Mouse (Mus musculus) intestine, postnatal 0 days (tissue): ENCODE measurements around the gene Prkch. TPM values are rescaled to one million over a fixed set of nuclear protein-coding genes. Genes with fewer than 3 reads are reported as not detected.

Experiments
- ATAC-seq: fragments of 200-750 bp; cut with Nextera tagmentation; 2 replicates; pipeline ENCODE4 v1.8.0; 2017; ENCODE audit warnings: mild to moderate bottlenecking, moderate TSS enrichment, moderate library complexity
- H3K27ac ChIP-seq: fragments of 300-500 bp; sonication (generic); 2 replicates; pipeline ENCODE4 v1.5.1; 2014; ENCODE audit warnings: mild to moderate bottlenecking, low read depth, low read length, moderate library complexity
- H3K27me3 ChIP-seq: fragments of 300-500 bp; sonication (generic); replicated peaks from 2 replicates; pipeline ENCODE4 v1.6.1; 2014; ENCODE audit warnings: low read length, mixed read lengths; ENCODE audit not compliant: control insufficient read depth, insufficient read depth
- H3K36me3 ChIP-seq: fragments of 300-500 bp; sonication (generic); 2 replicates; pipeline ENCODE4 v1.6.1; 2014; ENCODE audit warnings: mild to moderate bottlenecking, moderate library complexity; ENCODE audit not compliant: control insufficient read depth, insufficient read depth
- H3K4me1 ChIP-seq: fragments of 300-500 bp; sonication (generic); replicated peaks from 2 replicates; pipeline ENCODE4 v1.6.1; 2014; ENCODE audit warnings: antibody characterized with exemption, low read length, mixed read lengths; ENCODE audit not compliant: control insufficient read depth, insufficient read depth
- H3K4me2 ChIP-seq: fragments of 300-500 bp; sonication (generic); replicated peaks from 2 replicates; pipeline ENCODE4 v1.6.1; 2014; ENCODE audit warnings: low read depth, mild to moderate bottlenecking, moderate library complexity
- H3K4me3 ChIP-seq: fragments of 300-500 bp; sonication (generic); 2 replicates; pipeline ENCODE4 v1.5.1; 2014; ENCODE audit warnings: low read depth, low read length
- H3K9ac ChIP-seq: fragments of 300-500 bp; sonication (generic); 2 replicates; pipeline ENCODE4 v1.6.1; 2014; ENCODE audit warnings: mild to moderate bottlenecking, low read depth, low read length
- H3K9me3 ChIP-seq: fragments of 300-500 bp; sonication (generic); 2 replicates; pipeline ENCODE4 v1.6.1; 2016; ENCODE audit warnings: mixed run types; ENCODE audit not compliant: control insufficient read depth
- CTCF ChIP-seq: sonication (generic); IDR thresholded peaks from 2 replicates; pipeline ENCODE4 v1.5.1; 2016; ENCODE audit warnings: low read depth, mild to moderate bottlenecking, control low read depth, antibody characterized with exemption, moderate library complexity
- WGBS: fragments of 180-500 bp; shearing (Covaris S2); extraction: QIAGEN DNeasy Blood & Tissue Kit; methylation state at CpG from one replicate; pipeline ENCODE4 v1.1.7; 2014; 5-methylcytosine and 5-hydroxymethylcytosine counted together
- polyA plus RNA-seq: library from polyadenylated mRNA; unstranded; fragments of >200 nt; fragmentation: Nextera tagmentation; extraction: Ambion mirVana; gene quantifications from 2 replicates; pipeline ENCODE4 v1.2.1, GENCODE M21; 2015

Prkch gene
- polyA plus RNA-seq, 1 experiment from 2014 or later: 3.7 TPM

DNA sequence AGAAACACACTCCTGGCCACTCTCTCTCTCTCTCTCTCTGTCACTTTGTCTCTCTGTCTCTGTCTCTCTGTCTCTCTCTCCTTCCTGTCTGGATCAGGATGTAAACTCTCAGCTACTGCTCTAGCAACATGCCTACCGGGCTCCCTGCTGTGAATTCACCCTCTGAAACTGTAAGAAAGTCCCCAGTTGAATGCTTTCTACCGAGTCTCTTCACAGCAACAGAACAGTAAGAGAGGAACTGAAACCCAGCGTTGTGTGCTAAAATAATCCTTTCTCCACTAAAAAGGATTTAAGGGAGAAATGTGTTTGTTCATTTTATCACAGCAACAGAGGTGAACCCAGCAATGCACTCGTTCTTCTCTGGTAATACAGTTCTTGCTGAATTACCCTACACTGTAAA is 138.5 kb downstream of the Prkch start:
- H3K9ac ChIP-seq: no peak overlapping the region
- no peaks in the 10 kb centered on the region for H3K4me1 ChIP-seq
- no peaks in the 10 kb centered on the region for H3K36me3 ChIP-seq
- H3K27ac ChIP-seq: no peak overlapping the region
- H3K4me3 ChIP-seq: no peak overlapping the region
- no peak for ATAC-seq
- H3K27me3 ChIP-seq: no peaks in the 10 kb centered on the region
- WGBS: 57% methylated on average over 4 of the region's 4 CpGs
- H3K9me3 ChIP-seq: no peaks in the 10 kb centered on the region
- H3K4me2 ChIP-seq: no peak overlapping the region
- TF ChIP-seq CTCF: no peak

DNA sequence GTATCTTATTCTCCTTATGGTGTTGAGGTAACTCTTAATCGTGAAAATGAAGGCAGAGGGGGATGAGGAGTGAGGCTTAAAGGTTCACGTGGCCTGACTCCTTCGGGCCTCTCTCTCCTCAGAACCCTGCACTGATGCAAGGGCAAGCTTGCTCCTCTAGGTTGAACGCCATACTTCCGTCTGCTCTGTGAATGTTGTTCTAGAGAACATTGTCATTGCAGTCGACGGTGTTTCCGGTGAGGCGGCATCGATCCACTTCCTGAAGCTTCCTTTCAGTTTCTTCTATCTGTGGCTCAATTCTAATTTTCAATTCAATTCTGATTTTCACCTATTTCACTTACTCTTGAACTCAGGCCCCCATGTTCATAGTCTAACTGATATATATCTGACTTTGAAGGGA is 139.3 kb downstream of the Prkch start:
- TF ChIP-seq CTCF: no peak
- no peak for ATAC-seq
- no peaks in the 10 kb centered on the region for H3K9me3 ChIP-seq
- no peak overlapping the region for H3K4me2 ChIP-seq
- no peaks in the 10 kb centered on the region for H3K36me3 ChIP-seq
- no peak overlapping the region for H3K27ac ChIP-seq
- H3K9ac ChIP-seq: no peak overlapping the region
- no peaks in the 10 kb centered on the region for H3K4me1 ChIP-seq
- H3K27me3 ChIP-seq: no peaks in the 10 kb centered on the region
- H3K4me3 ChIP-seq: no peak overlapping the region
- 95% methylated on average over 10 of the region's 10 CpGs for WGBS

DNA sequence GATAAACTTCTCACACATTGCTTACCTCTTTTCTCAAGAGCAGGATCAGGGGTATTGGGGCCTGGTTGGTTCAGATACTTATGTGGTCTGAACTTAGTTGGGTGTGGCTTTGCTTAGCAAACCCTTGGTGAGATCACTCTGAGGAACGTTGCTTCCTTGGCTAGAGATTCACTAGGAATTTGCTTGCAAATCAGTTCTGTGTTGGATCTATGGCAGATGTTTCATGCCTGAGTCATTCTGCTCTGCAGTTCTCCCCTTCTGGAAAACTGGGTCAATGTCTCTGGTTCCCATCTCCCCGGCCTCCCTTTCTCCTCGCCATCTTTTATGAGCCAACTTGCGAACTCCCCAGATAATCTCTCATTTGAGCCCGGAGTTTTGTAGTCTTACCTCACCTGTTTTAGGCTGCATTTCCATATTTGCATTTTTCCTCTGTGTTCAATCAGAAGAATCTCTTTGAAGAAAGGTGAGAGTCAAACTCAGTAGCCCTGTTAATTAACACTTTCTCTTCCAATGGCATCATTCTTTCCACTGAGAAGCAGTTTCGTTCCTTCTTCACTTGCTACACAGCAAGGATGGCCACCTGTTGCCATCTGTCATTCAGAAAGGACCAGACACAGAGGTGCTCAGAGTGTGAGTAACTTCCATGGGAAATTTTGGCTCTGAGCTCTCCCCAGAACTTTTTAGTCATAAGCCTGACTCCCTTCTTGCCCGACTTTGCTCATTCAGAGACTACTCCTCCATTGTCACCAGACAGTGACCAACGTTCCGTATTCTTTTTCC is 141.4 kb downstream of the Prkch start:
- ATAC-seq: no peak
- no peak overlapping the region for H3K9ac ChIP-seq
- H3K36me3 ChIP-seq: no peaks in the 10 kb centered on the region

DNA sequence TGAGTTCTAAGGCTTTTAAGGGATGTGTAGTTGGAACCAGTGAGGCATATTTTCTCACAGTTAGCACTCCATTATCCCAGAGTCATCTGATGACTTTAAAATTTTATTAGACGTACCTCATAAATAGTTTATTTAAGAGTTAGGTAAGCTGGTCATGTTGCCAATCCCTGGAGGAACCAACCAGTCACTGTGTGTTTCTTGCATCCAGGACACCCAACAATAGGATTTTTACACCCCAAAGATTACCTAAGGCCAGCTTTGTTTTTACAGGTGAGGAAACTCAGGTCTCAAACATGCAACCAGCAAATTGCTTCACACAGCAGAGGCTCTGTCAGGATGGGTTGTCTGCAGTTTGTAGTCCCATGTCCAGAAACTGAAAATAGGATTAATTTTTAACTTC is 142.4 kb downstream of the Prkch start:
- WGBS: 83% methylated on average over 1 of the region's 1 CpGs
- no peak for TF ChIP-seq CTCF
- Histone ChIP-seq H3K4me2 (no peak overlapping the region), H3K36me3 (no peaks in the 10 kb centered on the region), H3K4me1 (no peaks in the 10 kb centered on the region), H3K27me3 (no peaks in the 10 kb centered on the region), H3K4me3 (no peak overlapping the region), H3K27ac (no peak overlapping the region), H3K9me3 (no peaks in the 10 kb centered on the region), H3K9ac (no peak overlapping the region)
- ATAC-seq: no peak

More for the DNA sequence above, 141.4 kb downstream of the Prkch start:
- Histone ChIP-seq H3K4me3 (no peak overlapping the region), H3K4me1 (no peaks in the 10 kb centered on the region), H3K27me3 (no peaks in the 10 kb centered on the region), H3K4me2 (no peak overlapping the region), H3K9me3 (no peaks in the 10 kb centered on the region), H3K27ac (no peak overlapping the region)
- TF ChIP-seq CTCF: no peak
- WGBS: 83% methylated on average over 9 of the region's 9 CpGs

DNA sequence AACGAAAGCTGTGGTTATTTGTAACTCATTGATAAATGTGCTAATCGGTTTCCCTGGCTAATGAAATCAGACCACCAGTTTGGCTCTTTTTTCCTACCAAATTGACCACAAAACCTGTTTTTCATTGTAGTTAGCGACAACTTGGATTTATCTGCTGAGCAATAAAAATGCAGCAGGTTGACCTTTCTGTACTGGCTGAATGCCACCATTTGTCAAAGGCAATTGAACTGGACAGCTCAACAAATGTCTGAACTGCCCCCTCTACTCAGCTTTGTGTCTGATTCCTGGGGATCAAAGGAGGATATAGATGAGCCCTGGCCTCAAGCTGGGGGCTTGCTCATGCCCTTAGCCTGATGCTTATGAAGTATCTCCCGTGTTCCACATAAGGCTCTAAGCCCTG is 146.0 kb downstream of the Prkch start:
- TF ChIP-seq CTCF: no peak
- H3K9ac ChIP-seq: no peak overlapping the region
- no peaks in the 10 kb centered on the region for H3K9me3 ChIP-seq
- H3K36me3 ChIP-seq: no peaks in the 10 kb centered on the region
- no peaks in the 10 kb centered on the region for H3K27me3 ChIP-seq
- H3K4me2 ChIP-seq: no peak overlapping the region
- ATAC-seq: no peak
- 35% methylated on average over 4 of the region's 4 CpGs for WGBS
- H3K4me3 ChIP-seq: no peak overlapping the region
- H3K27ac ChIP-seq: no peak overlapping the region
- H3K4me1 ChIP-seq: no peaks in the 10 kb centered on the region

DNA sequence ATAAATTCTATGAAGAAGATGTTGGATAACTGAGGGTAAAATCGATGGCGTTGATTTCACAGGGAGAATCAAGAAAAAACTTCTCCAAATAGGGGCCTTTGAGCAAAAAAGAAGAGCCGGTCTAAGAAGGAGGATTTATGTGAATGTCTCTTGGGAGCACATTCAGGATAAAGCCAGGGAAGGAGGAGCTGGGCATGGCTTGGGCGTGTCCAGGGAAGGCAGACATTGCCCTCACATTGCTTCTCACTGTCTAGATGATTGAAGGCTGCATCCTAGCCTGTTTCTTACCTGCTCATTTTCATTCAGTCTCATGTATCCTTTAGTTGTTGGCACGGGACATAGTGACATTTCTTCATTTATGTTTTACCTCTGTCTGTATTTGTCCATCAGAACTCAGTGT is 146.5 kb downstream of the Prkch start:
- no peak overlapping the region for H3K4me2 ChIP-seq
- no peak overlapping the region for H3K9ac ChIP-seq
- H3K36me3 ChIP-seq: no peaks in the 10 kb centered on the region
- H3K9me3 ChIP-seq: no peaks in the 10 kb centered on the region
- no peaks in the 10 kb centered on the region for H3K4me1 ChIP-seq
- TF ChIP-seq CTCF: no peak
- WGBS: 78% methylated on average over 5 of the region's 5 CpGs
- no peak overlapping the region for H3K4me3 ChIP-seq
- H3K27me3 ChIP-seq: no peaks in the 10 kb centered on the region
- ATAC-seq: no peak
- no peak overlapping the region for H3K27ac ChIP-seq
